Mouse (Mus musculus) frontal cortex, postnatal 36 days (tissue): Measurements from ENCODE around the gene Fhl3.
"Not testable (repeated sequence)": the region's sequence is repeated elsewhere in the genome, so short reads cannot be mapped to it uniquely, and the experiment has no call there.

Experiments
- DNase-seq, 2 experiments: peaks; one replicate each; pipeline ENCODE4 v3.0.0; 2022; ENCODE audit warnings: low spot score in 2 of 2

Gene Fhl3

GRCm38 (mm10) chr4:124708518-124709477 lies 8.3 kb downstream of the Fhl3 start:
- DNase-seq, result peak; percentile 63 to 70

- DNase-seq, result no peak
Measured at GRCm38 (mm10) chr4:124709961-124710446, 9.5 kb downstream of the Fhl3 start.

- DNase-seq, result peak in 1 of 2 experiments; percentile 65
Measured at GRCm38 (mm10) chr4:124710776-124711291, 10.3 kb downstream of the Fhl3 start.

GRCm38 (mm10) chr4:124712618-124713017 lies 12.1 kb downstream of the Fhl3 start:
- no peak for DNase-seq

- not testable (repeated sequence) for DNase-seq
Measured at GRCm38 (mm10) chr4:124713850-124714249, 13.3 kb downstream of the Fhl3 start.

GRCm38 (mm10) chr4:124714545-124715481 lies 14.3 kb downstream of the Fhl3 start, which contains the start of gene Sf3a3:
Gene Sf3a3, plus strand, starts transcription at chr4:124714776.
- DNase-seq, result peak; percentile 96 to 98

- DNase-seq, result no peak
Measured at GRCm38 (mm10) chr4:124719101-124719500, 18.6 kb downstream of the Fhl3 start.

- no peak for DNase-seq
Measured at GRCm38 (mm10) chr4:124726121-124726520, 25.6 kb downstream of the Fhl3 start.

- no peak for DNase-seq
Measured at GRCm38 (mm10) chr4:124736952-124737351, 36.5 kb downstream of the Fhl3 start.

- no peak for DNase-seq
Measured at GRCm38 (mm10) chr4:124737486-124737885, 37.0 kb downstream of the Fhl3 start.

- DNase-seq, result no peak
Measured at GRCm38 (mm10) chr4:124738013-124738412, 37.5 kb downstream of the Fhl3 start.

GRCm38 (mm10) chr4:124738783-124739182 lies 38.3 kb downstream of the Fhl3 start:
- no peak for DNase-seq

GRCm38 (mm10) chr4:124741376-124742343 lies 41.2 kb downstream of the Fhl3 start, which contains the start of gene Inpp5b:
Gene Inpp5b, plus strand, starts transcription at chr4:124741850.
- DNase-seq, result peak; percentile 87 to 90

GRCm38 (mm10) chr4:124742839-124743238 lies 42.3 kb downstream of the Fhl3 start:
- DNase-seq, result no peak

GRCm38 (mm10) chr4:124746577-124746976 lies 46.1 kb downstream of the Fhl3 start:
- no peak for DNase-seq

GRCm38 (mm10) chr4:124747851-124748250 lies 47.4 kb downstream of the Fhl3 start:
- DNase-seq, result no peak

GRCm38 (mm10) chr4:124751300-124752250 lies 51.1 kb downstream of the Fhl3 start:
- peak; percentile 98 to 99 for DNase-seq

- DNase-seq, result no peak
Measured at GRCm38 (mm10) chr4:124752281-124753199, 52.0 kb downstream of the Fhl3 start.
